Mouse (Mus musculus) midbrain, postnatal 0 days (tissue): Measurements from ENCODE around the gene Kmt2d. TPM values are rescaled to one million over a fixed set of nuclear protein-coding genes. Genes with fewer than 3 reads are reported as not detected.

ENCODE experiments used
- ATAC-seq: fragments of 200-750 bp; cut with Nextera tagmentation; 2 replicates; pipeline ENCODE4 v1.8.0; 2017; ENCODE audit warnings: moderate number of reproducible peaks, mild to moderate bottlenecking, moderate TSS enrichment, moderate library complexity; ENCODE audit not compliant: low FRiP score
- DNase-seq: peaks from one replicate; pipeline ENCODE4 v3.0.0-alpha.2; 2015; ENCODE audit warnings: low spot score
- H3K27ac ChIP-seq: fragments of 300-500 bp; sonication (generic); 2 replicates; pipeline ENCODE4 v1.5.1; 2014; ENCODE audit warnings: low read depth, mild to moderate bottlenecking, low read length, mixed read lengths
- H3K27me3 ChIP-seq: fragments of 300-500 bp; sonication (generic); 2 replicates; pipeline ENCODE4 v1.6.1; 2014; ENCODE audit warnings: low read length, control low read depth, mixed read lengths; ENCODE audit not compliant: insufficient read depth
- H3K36me3 ChIP-seq: fragments of 300-500 bp; sonication (generic); 2 replicates; pipeline ENCODE4 v1.6.1; 2014; ENCODE audit warnings: low read length, control low read depth, mixed read lengths; ENCODE audit not compliant: insufficient read depth
- H3K4me1 ChIP-seq: fragments of 300-500 bp; sonication (generic); 2 replicates; pipeline ENCODE4 v1.6.1; 2014; ENCODE audit warnings: mild to moderate bottlenecking, control low read depth, antibody characterized with exemption, low read length, mixed read lengths; ENCODE audit not compliant: insufficient read depth
- H3K4me2 ChIP-seq: fragments of 300-500 bp; sonication (generic); 2 replicates; pipeline ENCODE4 v1.6.1; 2014; ENCODE audit warnings: low read depth, mild to moderate bottlenecking, low read length, mixed read lengths; ENCODE audit not compliant: poor library complexity, severe bottlenecking
- H3K4me3 ChIP-seq: fragments of 300-500 bp; sonication (generic); 2 replicates; pipeline ENCODE4 v1.5.1; 2014; ENCODE audit warnings: low read depth, mild to moderate bottlenecking, low read length, moderate library complexity
- H3K9ac ChIP-seq: fragments of 300-500 bp; sonication (generic); replicated peaks from 2 replicates; pipeline ENCODE4 v1.6.1; 2014; ENCODE audit warnings: mild to moderate bottlenecking, low read length, moderate library complexity, mixed read lengths; ENCODE audit not compliant: poor library complexity, severe bottlenecking
- H3K9me3 ChIP-seq: fragments of 300-500 bp; sonication (generic); 2 replicates; pipeline ENCODE4 v1.6.1; 2016; ENCODE audit warnings: low read length, control low read depth
- CTCF ChIP-seq: IDR thresholded peaks from 2 replicates; pipeline ENCODE4 v1.5.1; 2016; ENCODE audit warnings: antibody characterized with exemption, mild to moderate bottlenecking
- WGBS: fragments of 180-500 bp; shearing (Covaris S2); extraction: QIAGEN DNeasy Blood & Tissue Kit; methylation state at CpG from one replicate; pipeline ENCODE4 v1.1.7; 2014; 5-methylcytosine and 5-hydroxymethylcytosine counted together
- polyA plus RNA-seq: library from polyadenylated mRNA; unstranded; fragments of >200 nt; fragmentation: Nextera tagmentation; extraction: Ambion mirVana; gene quantifications from 2 replicates; pipeline ENCODE4 v1.2.1, GENCODE M21; 2015
- total RNA-seq: library from RNA; depleted of rRNA; stranded (reverse); fragments of >200 nt; gene quantifications from 2 replicates; pipeline ENCODE4 v1.2.3, GENCODE M21; 2014

Kmt2d gene
- total and polyA plus RNA-seq, 2 experiments from 2014 or later: 7.7 to 32.5 TPM

DNA sequence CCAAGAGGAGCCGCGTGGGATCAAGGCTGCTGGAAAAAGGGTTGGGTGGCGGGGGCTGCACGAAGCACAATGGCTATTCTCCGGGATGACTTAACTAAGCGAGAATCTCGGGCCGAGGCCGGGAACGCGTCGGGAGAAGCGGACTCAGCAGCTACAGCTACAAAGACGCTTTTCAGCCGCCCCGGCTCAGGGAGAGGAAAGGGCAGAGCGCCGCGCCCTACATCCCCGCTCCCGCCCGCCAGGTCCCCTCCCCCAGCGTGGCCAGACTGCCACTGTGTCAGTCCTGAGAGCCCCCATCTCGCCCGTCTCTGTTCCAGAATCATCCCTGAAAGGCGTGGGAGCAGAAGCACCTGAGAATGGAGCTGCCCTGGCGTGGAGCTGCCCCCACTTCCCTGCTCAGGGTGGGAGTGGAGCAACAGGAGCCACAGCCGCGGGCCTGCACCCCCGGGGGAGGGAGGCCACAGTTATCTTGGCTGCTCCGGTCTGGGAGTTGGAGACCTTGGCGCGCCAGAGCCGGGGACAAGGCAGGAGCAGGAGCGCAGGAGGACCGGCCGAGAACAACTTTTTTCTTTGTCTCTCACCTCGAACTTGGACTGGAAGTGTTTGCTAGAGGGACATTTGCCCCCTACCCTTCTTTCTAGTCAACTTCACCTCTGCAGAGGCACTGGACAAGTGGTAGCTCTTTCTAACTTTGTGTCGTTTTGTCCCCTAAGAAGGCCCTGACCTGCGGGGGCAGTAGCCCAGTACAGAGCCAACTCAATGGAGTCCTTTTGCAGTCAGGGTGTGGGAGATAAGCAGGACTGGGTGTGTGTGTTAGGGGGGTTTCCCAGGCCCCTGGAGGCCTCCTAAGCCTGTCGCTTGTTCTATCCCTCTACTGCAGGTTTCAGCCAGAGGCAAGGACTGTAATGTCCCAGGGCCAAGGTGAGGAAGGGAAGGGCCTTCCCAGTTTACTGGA is 24.9 kb upstream of the Kmt2d start:
- H3K4me2 ChIP-seq: peak overlapping the region; percentile 98
- H3K4me1 ChIP-seq: peaks cover 25% of the 10 kb centered on the region
- H3K27me3 ChIP-seq: peaks cover 54% of the 10 kb centered on the region
- no peak overlapping the region for H3K27ac ChIP-seq
- H3K9me3 ChIP-seq: no peaks in the 10 kb centered on the region
- ATAC-seq (no peak), DNase-seq (no peak)
- H3K4me3 ChIP-seq: peak overlapping the region; percentile 53
- whole genome bisulfite sequencing: 3% methylated on average over 41 of the region's 41 CpGs
- H3K9ac ChIP-seq: peak overlapping the region; percentile 24; the same call in 1 of the 2 replicates
- H3K36me3 ChIP-seq: no peaks in the 10 kb centered on the region
- no peak for TF ChIP-seq CTCF

DNA sequence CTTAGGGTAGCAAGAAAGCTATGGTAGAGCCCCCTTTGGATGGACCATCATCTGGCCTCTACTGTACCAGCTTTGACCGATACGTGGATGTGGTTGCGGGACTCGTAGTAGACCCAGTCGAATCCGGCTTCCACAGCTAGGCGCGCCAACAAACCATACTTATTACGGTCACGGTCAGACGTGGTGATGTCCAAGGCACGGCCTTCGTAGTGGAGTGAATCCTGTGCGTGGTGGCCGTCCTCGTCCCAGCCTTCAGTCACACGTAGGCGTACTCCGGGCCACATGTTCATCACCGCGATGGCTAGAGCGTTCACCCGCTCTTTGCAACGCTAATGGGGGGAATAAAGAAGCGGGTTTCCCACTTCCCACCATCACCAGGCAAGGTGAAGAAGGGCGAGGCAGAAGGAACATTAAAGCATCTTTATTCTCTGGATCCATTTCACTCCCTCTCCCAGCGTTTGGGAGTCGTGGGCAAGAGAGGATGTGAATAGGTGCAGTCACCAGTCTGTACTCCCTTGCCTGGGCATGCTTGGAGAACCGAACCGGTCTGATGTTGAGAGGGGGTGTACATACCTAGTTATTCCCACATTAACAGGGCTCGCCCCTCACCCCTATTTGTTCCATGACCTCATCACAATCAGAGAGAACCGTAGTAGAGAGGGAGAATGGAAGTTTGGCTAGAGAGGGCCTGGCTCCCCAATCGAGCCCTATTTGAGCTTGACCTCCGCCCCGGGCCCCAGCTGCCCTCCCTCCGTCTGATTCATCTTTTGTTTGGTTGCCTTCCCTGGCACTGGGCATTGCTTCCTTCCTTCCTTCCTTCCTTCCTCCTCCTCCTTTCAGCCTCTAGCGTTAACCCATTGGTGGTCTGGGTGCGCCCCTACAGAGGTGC is 24.0 kb upstream of the Kmt2d start:
- H3K27ac ChIP-seq: no peak overlapping the region
- H3K36me3 ChIP-seq: no peaks in the 10 kb centered on the region
- peak overlapping the region; percentile 53 for H3K4me3 ChIP-seq
- H3K4me2 ChIP-seq: peak overlapping the region; percentile 98
- ATAC-seq (no peak), DNase-seq (no peak)
- 0 out of 2 replicates have a peak overlapping the region, but pooled peaks have one; percentile 42 for H3K9ac ChIP-seq
- no peak for TF ChIP-seq CTCF
- H3K4me1 ChIP-seq: peaks cover 25% of the 10 kb centered on the region
- WGBS: 6% methylated on average over 38 of the region's 38 CpGs
- H3K27me3 ChIP-seq: peaks cover 54% of the 10 kb centered on the region
- H3K9me3 ChIP-seq: no peaks in the 10 kb centered on the region

GRCm38 (mm10) chr15:98893940-98894745 is 23.1 kb upstream of the Kmt2d start, which contains the start of gene Rhebl1:
TSS of gene Rhebl1 (minus strand) at chr15:98894540.
- Histone ChIP-seq H3K9me3 (no peaks in the 10 kb centered on the region), H3K4me2 (peak within 1 kb of the TSS; percentile 98), H3K4me3 (peak within 1 kb of the TSS; percentile 53), H3K27me3 (peaks cover 51% of the 10 kb centered on the region), H3K27ac (no peak within 1 kb of the TSS), H3K36me3 (no peaks in the 10 kb centered on the region), H3K9ac (peak within 1 kb of the TSS; percentile 42; the same call in 1 of the 2 replicates), H3K4me1 (peaks cover 25% of the 10 kb centered on the region)
- under 1% methylated on average over 72 of the region's 77 CpGs for WGBS
- TF ChIP-seq CTCF: no peak
- ATAC-seq (no peak; the same call in 1 of the 2 replicates), DNase-seq (no peak)

GRCm38 (mm10) chr15:98893036-98893435 is 22.0 kb upstream of the Kmt2d start:
- Histone ChIP-seq H3K36me3 (no peaks in the 10 kb centered on the region), H3K9ac (no peak overlapping the region), H3K27me3 (peaks cover 43% of the 10 kb centered on the region), H3K9me3 (no peaks in the 10 kb centered on the region), H3K4me2 (no peak overlapping the region), H3K4me3 (no peak overlapping the region), H3K27ac (no peak overlapping the region), H3K4me1 (peaks cover 22% of the 10 kb centered on the region)
- ATAC-seq: no peak
- no peak for TF ChIP-seq CTCF
- DNase-seq: no peak
- WGBS: 44% methylated on average over 4 of the region's 4 CpGs

DNA sequence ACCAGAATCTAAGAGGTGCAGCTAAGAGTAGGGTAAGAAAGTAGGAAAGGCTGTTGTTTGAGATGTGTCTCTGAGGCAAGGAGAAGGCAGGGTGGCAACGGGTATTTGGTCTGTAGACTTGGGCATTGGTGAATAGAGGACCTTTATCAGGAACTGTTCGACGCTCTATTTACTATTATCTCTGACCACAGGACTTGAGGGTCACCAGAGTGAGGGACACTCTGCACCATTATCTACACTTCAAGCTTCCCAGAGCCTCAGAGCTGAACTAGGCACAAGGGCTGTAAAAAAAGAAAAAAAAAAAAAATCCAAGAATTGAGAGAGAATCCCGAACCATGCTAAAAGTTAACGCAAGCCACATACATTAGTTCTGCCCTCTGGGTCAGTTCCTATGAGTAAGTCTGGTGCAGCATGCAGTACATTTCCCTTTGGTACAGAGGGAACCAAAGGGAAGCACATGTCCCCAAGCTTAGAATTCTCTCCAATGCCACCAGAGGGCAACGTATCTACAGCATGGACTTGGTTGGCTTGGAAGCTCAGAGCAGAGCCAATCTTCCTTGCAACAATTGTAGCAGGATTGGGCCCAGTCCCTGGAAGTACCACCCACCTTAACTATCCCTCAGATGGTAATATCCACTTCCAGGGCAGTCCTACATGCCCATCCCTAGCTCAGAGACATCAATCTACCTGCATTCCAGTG is 21.1 kb upstream of the Kmt2d start:
- peaks cover 33% of the 10 kb centered on the region for H3K27me3 ChIP-seq
- H3K9ac ChIP-seq: no peak overlapping the region
- peak; percentile 92 for DNase-seq
- no peaks in the 10 kb centered on the region for H3K9me3 ChIP-seq
- H3K4me3 ChIP-seq: no peak overlapping the region
- H3K36me3 ChIP-seq: no peaks in the 10 kb centered on the region
- H3K4me1 ChIP-seq: peaks cover 19% of the 10 kb centered on the region; the same call in 1 of the 2 replicates
- peak; percentile 95 for TF ChIP-seq CTCF
- no peak overlapping the region for H3K4me2 ChIP-seq
- WGBS: 46% methylated on average over 6 of the region's 6 CpGs
- no peak overlapping the region for H3K27ac ChIP-seq
- no peak for ATAC-seq
